Mouse (Mus musculus): Measurements from ENCODE around the gene Nexn.

DNA sequence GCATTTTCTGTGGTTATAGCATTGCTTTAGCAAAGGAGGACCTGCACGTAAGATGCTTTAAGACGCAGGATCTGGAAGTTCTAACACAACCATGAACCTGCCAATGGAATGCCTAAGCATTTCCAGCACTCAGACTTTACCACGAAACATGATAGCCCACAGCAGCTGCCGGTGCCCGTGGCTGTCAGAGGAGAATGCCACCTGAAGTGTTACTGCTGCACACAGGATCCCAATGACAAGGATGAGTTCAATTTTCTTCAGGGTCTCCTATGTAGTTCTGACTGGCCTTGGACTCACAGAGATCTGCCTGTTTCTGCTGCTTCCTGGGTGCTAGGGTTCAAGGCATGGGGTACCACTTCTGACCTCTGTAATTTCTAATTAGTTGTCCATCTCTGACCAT lies 18.6 kb upstream of the Nexn start:
- TF ChIP-seq CTCF (conservative IDR thresholded peaks at IDR 0.05; ENCODE audit: insufficient read depth, insufficient read length, low read depth, low read length): no peak
- no peak for TF ChIP-seq POLR2A (IDR thresholded peaks at IDR 0.05; ENCODE audit: low read depth, low read length)

Measured in kidney, adult 2 months (tissue).